Mouse (Mus musculus) cerebellum, adult 9-11 months (tissue): ENCODE measurements around the gene Palld.

Experiments used
- DNase-seq: peaks from one replicate; pipeline ENCODE4 v3.0.0; 2022

The Palld gene

DNA sequence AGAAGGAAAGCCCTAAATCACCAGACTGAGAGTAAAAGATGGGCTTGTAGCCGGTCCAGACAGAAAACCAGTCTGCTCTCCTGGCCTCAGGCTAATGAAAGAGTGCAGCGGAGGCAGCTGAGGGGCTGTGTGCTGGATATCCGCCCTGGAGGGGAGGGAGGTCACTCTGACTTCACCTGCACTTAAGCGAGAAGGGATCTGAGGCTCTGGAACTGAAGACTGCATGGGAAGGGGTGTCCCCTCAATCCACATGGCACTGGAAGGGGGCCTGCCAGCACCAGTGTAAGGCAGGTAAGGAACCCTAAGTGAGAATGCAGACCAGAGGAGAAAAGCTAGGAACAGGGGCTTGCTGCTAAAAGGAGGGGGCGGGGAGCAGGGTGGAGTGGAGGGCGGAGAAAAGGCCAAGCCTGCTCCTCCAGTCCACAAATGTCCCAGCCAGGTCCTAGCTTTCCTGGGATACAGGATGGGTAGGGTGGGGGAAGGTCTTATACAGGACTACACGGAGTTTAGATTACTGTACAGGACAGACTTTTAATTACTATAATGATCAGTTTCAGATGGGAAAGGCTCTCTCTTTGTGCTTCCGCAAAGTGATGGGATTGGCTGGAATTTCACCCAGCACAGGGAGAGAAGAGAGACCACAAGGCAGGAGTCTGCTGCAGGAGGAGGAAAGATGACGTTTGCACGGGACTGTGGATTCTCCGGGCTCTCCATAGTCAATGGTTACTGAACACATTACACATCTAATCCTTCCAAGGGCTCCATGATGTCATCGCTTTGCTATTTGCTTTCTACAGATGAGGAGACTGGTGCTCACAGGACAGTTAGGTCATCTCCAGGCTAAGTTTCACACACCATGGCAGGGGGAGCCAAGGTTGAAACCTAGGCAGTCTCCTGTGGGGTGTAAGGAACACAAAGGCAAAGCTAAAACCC is 278.7 kb downstream of the Palld start:
- no peak for DNase-seq

DNA sequence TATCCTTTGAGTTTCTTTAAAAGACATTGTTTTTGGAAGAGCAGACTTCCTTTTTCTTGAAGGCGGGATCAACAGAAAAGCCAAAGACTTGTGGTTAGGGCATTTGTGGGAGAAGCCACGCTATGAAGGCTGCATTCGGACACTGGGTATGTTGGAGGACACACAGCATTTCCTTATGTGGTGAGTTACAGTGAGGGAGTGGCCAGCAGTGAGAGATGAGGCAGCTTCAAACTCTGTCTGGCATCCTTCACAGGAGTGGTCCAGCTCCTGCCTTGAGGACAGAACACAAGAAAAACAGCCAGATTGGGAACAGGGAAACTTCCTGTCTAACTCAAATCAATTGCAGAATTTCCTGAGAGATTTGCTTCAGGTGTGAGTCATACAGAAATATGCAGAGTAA is 281.2 kb downstream of the Palld start:
- DNase-seq: no peak

DNA sequence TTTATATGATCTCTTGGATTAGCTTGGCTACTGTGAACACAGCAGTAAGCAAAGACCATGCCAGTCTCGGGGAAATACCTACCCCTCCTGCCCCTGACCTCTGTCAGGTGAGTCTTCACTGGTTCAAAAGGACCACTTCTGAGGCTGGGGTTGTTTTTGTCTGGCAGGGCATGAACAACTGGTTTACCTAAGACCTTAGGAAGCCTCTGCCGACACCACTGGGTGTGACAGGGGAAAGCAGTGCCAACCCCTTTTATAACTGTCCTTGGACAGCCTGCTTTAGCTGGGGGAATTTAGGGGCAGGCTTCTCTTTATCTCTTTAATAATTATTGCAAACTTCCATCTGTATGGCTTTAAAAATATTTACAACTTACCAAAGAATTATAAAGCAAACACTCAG is 284.8 kb downstream of the Palld start:
- DNase-seq: no peak

DNA sequence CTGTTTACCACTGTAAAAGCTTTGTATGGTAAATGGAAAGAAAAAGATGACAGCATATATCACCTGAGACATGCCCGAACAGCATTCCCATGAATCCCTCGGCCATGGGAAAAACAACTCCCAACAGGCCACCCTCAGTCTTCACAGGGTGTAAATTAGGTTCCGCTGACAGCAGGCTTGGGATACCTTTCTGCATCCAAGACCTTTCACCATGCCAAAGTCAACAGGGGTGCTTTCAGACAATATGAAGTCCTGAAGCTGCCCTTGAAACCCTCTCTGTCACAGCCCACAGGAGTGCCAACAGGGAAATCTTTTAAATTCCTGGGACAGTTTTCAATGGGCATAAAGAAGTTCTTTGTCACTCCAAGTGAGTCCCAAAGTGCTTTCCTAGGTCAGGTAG is 285.4 kb downstream of the Palld start:
- DNase-seq: no peak

DNA sequence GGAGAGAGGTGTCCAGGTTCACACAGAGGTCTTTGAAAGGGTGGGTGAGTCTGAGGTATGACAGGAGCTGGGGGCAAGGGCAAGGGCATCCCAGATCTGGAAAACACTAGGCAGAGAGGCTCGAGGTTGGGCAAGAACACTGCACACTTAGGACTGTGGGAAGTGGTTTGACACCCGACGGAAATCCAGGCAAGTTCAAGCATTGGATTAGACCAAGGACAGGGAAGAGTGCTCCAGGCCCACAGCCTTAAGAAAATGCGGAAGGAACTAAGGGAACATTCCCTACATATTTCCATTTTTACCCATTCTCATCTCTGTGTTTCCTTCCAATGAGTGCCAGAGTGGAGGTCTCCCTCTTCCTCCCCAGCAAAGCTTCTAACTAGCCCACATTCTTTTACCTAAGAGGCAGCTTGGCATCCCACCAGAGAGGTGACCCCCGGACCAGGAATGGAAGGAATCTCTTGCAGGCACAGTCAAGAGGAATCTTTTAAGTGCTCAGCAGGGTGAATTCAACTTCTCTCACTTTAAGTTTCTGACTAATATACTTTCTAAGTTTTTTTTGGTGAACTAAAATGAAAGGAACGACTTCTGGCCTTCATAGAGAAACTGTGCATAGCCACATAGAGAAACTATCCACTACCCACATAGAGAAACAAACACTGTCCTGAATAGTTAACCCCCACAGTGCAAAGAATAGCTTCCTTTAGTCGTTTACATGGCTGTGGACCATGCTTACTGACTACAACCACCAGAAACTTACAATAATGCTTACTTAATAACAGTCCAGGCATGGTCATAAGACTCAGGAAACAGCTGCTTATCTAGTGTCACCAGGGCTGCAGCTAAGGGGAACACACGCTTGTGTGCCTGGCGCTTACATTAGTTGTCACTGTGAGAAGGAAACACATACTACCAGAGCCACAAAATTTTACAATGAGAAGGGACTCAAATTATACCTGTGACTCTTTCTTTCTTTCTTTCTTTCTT is 286.5 kb downstream of the Palld start:
- DNase-seq: no peak

DNA sequence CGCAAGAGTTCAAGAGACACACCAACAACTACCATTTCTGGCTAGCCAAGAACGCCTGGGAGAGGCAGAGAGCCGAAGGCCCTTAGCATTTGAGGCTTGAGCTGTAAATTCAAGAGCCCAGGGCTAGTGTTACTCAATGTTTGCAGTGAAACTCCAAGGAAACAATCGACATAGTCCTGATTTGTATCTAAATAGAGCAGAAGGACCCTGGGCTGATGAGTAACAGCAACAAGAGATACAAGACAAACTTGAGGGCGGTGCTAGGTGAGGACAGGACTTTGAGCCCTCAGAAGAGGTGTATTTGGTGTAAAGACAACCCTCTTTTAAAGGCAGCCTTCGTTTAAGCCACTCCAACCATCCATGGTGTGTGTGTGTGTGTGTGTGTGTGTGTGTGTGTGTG is 290.7 kb downstream of the Palld start:
- no peak for DNase-seq

DNA sequence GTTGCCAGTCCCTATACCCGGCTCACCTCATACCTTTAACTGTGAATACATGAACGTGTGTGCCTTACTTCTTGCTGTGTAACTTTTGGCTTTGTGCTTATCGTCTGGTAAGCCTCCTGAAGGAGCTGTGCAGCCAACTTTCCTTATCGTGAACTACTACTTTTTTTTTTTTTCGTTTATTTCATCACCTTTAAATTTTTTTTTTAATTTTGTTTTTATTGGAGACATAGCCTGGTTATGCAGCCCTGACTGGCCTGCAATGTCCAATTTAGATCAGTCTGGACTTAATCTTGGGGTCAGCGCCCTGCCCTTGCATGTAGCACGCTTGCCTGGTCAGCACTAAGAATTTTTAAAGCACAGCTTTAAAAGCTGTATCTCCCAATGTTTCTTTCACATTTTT is 291.4 kb downstream of the Palld start:
- DNase-seq: no peak

DNA sequence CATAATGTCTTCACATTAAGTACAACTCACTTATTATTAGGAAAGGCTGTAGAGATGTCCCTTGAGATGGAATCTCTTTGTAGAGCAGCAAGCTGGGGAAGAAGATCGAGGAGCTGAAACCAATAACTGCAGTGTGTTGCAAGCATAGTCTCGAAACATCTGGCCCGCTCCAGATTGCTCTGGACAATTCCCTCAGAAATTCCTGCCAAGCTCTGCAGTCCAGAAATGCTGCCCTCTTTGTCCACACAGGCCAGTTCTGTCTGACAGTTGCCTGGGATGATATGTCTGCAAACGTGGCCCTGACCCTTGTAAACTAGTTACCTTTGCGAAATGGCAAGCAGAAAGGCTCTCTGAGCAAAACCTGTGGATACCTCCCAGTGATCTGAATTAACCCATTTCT is 291.9 kb downstream of the Palld start:
- DNase-seq: no peak

DNA sequence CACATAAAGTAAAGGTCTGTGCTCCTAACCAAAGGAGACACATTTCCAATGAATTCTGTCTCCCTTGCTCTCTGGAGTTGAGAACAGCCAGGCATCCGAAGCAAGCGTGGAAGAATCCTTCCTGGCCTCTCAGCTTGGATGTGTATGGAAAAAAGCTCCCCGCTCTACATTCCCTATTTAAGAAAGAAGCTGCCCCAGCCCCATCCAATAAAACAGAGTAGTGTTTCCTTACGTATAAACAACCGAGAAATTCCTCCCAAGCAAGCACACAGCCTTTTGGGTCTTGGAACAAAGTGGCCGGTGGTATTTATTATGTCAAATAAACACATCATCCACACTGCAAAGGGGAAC is 295.1 kb downstream of the Palld start:
- no peak for DNase-seq

DNA sequence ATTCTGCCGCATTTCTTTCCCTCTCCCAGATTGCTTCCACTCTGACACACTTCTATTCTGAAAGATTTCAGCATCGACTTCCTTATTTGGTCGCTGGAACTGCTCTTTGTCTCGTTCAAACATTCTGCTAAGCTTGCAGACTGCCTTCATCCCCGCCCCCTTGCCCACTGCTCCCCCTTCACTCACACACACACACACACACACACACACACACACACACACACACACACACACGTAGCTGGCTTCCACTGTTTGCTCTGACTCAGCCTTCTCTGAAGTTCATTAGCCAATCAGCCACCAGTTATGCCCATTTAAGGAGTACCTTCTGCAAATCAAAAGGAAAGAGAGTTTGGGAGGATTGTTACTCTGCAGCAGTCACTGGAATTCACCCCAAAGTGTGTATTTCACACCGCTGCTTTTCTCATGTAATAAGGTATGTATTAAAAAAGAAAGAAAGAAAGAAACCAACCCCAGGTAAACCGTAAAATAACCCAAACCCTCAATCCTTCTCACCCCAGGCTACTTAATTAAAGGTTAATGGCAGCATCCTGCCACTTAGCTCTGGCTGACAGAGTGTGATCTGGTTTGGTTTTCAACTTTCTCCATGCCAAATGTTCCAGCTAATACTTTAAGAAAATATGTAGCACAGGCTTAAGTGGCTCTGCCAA is 295.6 kb downstream of the Palld start:
- DNase-seq: no peak

DNA sequence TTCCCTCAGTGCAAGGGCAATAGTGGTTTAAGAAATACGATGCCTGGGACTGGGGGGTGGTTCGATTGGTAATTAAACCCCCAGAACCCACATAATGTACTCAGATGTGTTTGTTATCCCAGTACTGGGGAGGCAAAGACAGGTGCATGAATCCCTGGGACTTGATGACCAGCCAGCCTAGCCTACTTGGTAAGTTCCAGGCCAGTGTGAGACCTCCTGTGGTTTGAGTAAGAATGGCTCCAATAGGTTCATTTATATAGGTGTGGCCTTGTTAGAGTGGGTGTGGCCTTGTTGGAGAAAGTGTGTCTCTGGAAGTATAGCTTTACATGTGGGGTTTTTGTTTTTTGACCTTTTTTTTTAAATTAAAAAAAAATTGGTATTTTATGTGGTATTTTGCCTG is 297.6 kb downstream of the Palld start:
- no peak for DNase-seq

DNA sequence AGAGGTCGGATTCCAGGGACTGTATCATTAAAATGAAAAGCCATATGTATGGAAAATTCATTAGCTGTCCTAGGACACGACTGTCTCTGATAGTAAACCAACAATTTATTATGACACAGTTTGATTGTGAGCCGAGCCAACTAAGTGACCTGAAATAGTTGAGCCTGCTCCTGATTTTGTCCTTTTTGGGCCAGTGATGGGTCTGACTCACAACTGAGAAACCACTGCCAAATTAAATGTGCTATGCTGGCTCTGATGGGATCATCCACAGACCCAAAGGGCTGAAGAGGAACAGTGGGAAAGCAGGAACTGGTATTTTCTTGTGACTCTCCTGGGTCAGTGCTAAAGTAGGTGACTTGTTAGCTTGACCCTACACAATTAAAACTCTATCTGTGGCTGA is 305.6 kb downstream of the Palld start:
- DNase-seq: no peak

DNA sequence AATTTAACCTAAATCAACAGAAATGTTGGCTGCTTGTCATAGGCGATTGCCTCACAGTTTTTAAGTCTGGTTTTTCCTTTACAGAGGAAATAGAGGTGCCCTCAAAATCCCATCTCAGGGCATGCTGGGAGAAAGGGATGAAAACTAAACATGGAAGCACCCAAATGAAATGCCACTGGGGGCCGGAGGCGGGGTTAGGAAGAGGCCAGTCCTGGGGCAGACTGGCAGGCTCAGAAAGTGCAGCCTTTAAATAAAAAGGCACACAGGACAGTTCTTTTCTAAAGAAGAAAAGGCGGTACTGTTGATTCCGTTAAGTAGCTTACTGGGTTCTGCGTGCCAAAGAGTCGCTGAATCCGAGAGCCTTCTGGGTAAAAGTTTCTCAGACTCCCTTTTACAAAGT is 311.0 kb downstream of the Palld start:
- no peak for DNase-seq

DNA sequence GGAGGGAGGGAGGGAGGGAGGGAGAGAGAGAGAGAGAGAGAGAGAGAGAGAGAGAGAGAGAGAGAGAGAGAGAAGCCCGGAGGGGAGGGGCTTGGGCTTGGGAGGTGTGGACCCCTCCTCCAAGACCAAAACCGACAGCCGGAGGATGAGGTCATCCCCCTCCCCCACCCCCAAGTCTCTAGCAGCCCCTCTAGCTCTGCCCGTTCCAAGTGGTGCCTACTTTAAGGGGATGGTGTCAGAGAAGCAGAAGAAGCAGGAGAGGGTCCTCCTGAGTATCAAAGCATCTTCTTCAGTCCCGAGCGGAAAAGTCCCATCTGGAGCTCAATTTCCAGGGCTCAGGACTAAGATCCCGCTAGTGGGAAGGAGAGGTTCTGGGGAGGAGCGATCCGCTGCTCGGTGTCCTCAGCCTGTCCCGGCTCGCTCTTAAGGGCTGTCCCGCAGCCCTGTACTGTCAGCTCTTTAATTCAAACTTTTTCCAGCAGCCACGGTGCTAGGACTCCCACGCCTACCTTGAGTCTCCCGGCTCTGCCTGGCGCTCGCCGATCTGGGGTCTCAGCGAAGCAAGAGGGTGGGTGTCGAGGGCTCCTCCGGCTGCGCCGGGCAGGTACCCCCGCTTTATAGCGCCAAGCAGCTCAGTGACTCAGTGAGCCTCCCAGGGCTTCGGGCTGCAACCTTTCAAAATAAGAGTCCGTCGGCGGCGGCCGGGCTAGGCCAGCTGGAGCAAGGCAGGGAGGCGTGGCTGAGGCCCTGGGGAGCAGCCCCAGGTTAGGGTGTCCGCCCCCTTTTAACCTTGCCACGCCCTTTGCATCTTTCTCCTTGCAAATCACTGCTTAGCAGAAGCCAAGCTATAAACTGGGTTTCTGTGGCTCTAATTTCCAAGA is 311.7 kb downstream of the Palld start:
- peak; percentile 34 for DNase-seq

DNA sequence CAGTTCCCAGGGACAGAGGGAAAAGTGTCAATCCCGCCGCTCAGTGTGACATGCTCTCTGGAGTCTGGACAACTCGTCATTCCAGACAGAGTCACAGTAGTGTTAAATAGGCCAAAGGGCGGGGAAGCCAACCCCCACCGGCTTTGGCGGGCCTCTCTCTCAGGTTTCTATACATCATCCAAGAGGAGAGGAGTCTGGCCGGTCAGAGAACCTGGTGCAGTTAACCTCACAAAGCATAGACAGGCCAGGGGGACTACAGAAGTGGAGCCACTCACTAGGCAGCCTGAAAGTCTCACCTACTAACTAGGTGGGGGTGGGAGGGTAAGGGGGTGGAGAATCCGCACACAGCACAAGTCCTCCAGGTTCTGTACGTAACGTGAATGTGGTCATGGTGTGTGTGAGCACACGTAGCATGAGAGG is 312.5 kb downstream of the Palld start:
- no peak for DNase-seq

DNA sequence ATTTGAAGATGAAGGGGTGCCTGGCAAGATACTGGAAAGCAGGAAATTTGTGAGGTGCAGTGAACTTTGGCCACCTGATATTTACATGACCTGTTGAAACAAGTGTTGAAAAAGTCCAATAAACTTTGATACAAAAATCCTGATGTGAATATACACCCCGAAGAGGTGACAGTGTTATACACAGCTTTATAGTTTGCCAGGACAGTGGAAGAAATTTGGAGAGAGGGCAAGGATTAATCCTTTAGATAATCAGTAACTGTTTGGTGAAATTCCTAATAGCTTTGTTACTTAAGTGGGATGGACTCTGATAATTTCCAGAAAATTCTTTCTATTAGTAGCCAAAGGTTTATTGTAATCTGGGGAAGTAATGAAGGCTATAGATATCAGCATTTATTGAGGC is 314.2 kb downstream of the Palld start:
- DNase-seq: no peak

DNA sequence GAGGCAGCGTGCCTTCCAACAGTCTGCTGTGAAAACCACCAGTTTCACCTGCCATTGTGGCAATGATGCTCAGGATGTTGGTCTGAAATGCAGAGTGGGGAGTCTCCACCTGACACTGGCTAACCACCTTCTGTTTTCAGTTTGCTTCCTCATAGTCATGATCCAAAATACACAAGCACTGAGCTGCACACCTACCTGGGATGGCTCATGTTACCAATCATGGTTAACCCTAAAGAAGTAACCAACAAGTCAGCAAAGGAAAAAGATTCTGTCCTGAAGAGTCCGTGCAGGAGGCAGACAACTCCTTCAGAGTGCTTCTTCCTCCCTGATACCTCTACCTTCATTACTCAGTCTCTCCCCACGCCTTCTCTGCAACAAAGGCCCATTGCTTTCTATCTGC is 314.8 kb downstream of the Palld start:
- DNase-seq: no peak

DNA sequence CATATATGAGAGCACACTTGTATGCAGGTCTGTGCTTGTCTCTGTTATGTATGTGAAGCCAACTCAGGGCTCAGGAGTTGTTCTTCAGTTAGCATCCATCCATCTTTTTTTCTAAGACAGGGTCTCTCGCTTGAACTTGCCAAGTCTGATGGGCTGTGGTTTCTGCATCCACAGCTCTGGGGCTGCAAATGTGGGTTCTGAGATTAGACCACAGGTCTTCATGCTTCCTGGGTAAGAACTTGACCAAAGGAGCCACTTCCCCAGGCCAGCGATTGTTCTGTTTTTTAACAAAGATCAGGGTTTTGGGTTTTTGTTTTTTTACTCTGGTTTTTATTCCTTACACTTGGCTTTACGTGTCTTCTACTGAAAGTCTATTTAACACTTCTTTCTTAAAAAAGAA is 316.0 kb downstream of the Palld start:
- DNase-seq: no peak

DNA sequence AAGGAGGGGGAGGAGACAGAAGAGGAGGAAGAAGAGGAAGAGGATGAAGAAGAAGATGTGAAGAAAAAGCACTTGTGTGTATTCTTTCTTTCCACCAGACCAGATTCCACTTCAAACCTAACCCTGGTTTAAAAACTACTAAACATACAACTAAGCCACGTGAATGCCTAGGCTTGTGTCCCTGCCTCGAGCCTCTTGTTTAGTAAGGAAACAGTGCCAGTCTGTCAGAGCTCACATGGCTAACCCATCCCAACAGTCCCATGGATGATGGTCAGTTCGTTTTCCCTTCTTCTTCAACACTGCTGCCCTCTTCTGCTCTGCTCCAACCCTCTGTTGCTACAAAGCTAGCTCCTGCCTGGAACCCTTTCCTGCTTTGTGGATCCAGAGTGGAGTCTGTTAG is 316.7 kb downstream of the Palld start:
- DNase-seq: no peak

DNA sequence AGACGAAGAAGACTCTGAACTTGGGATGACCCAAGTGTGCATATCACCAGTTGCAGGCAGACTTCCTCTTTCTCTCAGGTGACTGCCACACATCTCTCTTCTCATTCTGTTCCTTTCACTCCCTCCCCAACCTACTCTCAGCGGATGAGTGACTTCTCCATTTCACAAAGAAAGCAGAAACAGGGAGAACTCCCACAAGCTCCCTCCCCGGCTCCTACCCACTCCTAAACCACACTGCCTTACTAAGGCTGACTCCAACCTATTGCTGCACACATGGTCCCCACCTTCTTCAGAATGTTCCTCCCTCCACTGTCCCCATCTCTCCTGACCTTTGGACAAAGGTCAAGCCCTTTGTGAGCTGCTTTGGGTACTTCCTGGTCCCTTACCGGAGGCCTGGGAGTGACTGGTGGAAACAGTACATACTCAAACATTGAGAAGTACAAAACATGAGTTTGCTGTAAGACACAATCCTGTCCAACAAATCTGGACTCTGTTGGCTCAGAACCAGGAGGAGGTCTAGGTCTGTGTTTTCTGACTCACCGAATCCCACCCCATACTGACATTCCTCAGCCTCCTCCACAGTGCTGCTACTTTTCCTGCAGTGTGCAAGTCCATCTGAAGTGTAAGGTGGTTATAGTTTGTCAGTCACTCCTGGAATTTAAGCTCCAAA is 317.6 kb downstream of the Palld start:
- no peak for DNase-seq

DNA sequence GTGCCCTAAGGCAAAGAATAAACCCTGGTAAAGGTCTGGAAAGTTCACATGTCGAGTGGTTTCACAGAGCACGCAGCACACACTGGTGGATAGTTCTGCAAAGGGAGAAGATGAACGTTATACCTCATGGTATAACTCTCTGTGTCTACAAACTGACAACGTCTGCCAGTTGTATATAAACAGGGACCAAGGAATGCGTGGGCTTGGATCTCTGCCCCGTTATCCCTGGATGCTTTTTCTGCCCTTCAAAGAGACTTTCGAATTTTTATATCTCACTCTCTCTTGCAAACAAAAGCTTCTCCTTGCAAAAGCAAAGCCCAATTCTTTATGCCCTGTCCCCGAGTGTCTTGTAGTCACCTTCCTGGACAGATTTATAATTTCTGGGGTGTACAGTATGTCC is 319.9 kb downstream of the Palld start:
- no peak for DNase-seq

DNA sequence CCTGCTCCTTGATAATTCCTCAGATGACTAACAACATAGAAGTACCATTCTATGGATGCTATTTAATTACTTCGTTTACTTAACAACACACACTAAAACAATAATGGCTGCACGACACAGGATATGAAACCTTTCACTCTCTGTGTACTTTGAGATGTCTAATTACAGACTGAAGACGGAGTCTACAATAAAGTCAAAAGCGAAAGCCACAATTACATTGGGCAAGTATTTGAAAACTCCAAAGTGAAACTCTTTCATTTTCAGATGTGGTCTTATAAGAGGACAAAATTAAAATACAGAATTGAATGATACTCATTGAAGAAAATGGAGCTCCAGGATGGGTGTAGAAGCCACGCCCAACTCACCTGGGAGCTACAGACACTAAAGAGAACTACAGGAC is 321.2 kb downstream of the Palld start:
- DNase-seq: no peak
